Mouse (Mus musculus) ES-Bruce4 (cell line): ENCODE data around the gene Fitm2.

Source experiments
- CTCF ChIP-seq: IDR thresholded peaks from one replicate; pipeline ENCODE4 v1.8.1; 2011; ENCODE audit warnings: low read depth, low read length
- EP300 ChIP-seq: IDR thresholded peaks from 2 replicates; pipeline ENCODE4 v1.6.1; 2011; ENCODE audit warnings: low read depth, low read length; ENCODE audit not compliant: insufficient read depth
- POLR2A ChIP-seq: IDR thresholded peaks from one replicate; pipeline ENCODE4 v1.8.1; 2011; ENCODE audit warnings: low read length; ENCODE audit not compliant: insufficient read depth

DNA sequence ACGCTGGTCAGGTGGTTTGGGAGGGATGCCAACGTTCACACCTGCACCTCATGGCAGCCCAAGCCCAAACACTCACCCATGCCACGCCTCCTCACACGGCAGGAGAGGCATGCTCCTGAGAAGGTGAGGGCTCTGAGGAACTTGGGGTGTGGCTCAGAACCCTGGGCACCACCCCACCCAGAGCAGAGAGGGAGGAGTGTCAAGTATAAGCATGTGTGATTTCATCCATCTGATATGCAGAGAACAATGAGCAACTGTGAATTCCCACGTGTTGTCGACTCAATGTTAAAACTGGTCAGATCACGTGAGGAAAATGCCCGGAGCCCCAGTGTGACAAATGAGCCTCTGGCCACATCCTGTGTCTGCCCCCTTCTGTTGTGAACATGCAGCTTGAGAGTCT lies 5.7 kb downstream of the Fitm2 start:
- no peak for TF ChIP-seq POLR2A
- no peak for TF ChIP-seq CTCF
- TF ChIP-seq EP300, result no peak
